Mouse (Mus musculus) lung, adult 2 months (tissue): Measurements from ENCODE around the gene Fth1.

Experiments used
- CTCF ChIP-seq: fragments of 200-500 bp; IDR thresholded peaks from 2 replicates; pipeline ENCODE4 v1.5.1; 2011; ENCODE audit warnings: mild to moderate bottlenecking, low read length, control low read depth; ENCODE audit not compliant: insufficient read depth
- POLR2A ChIP-seq: fragments of 200-500 bp; IDR thresholded peaks from 2 replicates; pipeline ENCODE4 v1.6.1; 2011; ENCODE audit warnings: low read depth, mild to moderate bottlenecking, control low read depth, low read length, borderline replicate concordance; ENCODE audit errors: extremely low read depth

DNA sequence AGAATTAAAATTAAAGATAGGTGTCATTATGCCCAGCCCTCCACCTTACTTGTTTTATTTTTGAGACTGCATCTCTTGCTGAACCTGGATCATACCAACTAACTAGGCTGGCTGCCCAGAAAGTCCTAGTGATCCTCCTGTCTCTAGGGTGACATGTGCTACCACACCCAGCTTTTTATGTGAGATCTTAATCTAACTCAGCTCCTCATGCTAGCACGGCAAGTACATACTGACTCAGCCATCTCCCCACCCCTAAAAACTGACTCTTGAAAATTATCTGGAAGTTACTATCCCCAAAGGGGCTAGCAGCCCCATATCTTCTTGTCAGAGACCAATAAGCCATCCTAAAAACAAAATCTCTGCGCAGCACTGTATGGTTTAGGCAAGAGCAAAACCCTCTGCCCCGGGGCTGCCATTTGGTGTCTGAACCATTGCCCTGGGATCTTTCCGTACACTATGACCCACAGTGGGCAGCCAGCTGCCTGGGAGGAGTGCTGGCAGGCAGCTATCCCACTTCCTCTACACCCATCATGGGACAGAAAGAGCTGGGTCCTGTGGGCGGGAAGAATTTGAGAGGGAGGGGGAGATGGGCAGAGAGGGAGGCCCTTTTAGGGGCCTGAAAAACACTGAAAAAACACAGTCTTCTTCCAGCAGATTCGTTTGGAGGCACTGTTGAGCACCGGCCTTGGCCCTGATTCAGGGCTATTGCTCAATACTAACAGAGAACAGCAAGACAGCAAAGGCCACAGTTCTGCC is 26.2 kb upstream of the Fth1 start:
- no peak for TF ChIP-seq CTCF
- TF ChIP-seq POLR2A: peak; percentile 45; the same call in 1 of the 2 replicates
